Mouse (Mus musculus): Measurements from ENCODE around the gene Urb1. TPM values are rescaled to one million over a fixed set of nuclear protein-coding genes. Genes with fewer than 3 reads are reported as not detected.

Gene Urb1
- polyA plus RNA-seq, 1 experiment = 6.0 TPM

DNA sequence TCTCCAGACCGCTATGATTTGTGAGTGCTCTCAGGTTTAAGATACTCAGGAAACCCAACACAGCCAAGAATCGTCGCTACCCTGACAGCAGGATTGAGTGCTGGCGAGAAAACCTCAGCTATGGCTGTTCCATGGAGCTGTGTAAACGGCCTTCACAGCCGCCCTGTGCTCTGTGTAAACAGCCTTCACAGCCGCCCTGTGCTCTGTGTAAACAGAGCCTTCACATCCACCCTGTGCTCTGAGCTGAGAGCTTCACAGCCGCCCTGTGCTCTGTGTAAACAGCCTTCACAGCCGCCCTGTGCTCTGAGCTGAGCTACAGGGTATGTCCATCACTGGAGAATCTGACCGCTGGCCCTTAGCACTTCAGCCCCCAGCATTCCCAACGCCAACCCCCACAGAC is 30.4 kb downstream of the Urb1 start:
- Histone ChIP-seq H3K36me3 (ENCODE audit: control insufficient read depth, insufficient read depth, low read length) (peaks cover 48% of the 10 kb centered on the region), H3K27me3 (ENCODE audit: control insufficient read depth, insufficient read depth, low read length) (no peaks in the 10 kb centered on the region), H3K4me1 (ENCODE audit: control insufficient read depth, insufficient read depth, insufficient read length) (no peaks in the 10 kb centered on the region), H3K27ac (ENCODE audit: insufficient read depth, low read length) (no peak overlapping the region), H3K4me3 (ENCODE audit: extremely low read depth, insufficient read depth, insufficient read length) (no peak overlapping the region)
- WGBS = 83% methylated on average over 11 of the region's 11 CpGs
- TF ChIP-seq POLR2A (IDR thresholded peaks at IDR 0.05; ENCODE audit: low read depth, low read length) (no peak), CTCF (IDR thresholded peaks at IDR 0.05; ENCODE audit: extremely low read depth, insufficient read depth, insufficient read length, insufficient replicate concordance) (no peak)
- no peak for DNase-seq (ENCODE audit: low read depth in 1 of 2, low spot score in 2 of 2)

DNA sequence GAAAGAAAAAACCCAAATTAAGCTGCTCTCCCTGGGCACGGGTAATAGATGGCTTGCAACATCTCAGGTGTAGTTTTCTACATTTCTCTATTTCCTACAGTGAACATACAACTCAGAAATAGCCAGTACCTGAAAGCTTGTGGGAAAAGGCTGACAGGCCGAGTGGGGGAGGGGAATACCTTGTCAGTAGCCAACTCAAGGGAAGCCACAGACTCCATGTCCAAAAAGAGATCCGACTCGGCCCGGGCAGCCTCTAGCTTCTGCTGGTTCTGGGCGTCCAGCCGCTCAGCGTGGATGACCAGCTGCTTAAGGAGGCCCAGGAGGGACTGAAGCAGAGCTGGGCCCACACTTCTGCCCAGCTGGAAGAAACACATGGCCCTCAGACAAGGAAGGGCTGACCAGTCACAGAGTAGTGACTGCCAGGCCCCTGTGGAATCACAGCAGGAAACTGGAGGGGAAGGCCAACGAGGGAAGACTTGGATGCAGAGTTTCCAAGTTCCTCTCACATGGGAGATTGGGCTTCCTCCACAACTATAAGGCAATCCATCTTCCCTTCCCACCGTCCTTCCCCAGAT is 34.2 kb downstream of the Urb1 start:
- DNase-seq (ENCODE audit: low read depth in 1 of 2, low spot score in 2 of 2) = no peak
- Histone ChIP-seq H3K4me3 (ENCODE audit: extremely low read depth, insufficient read depth, insufficient read length) (no peak overlapping the region), H3K4me1 (ENCODE audit: control insufficient read depth, insufficient read depth, insufficient read length) (no peaks in the 10 kb centered on the region), H3K36me3 (ENCODE audit: control insufficient read depth, insufficient read depth, low read length) (peaks cover 57% of the 10 kb centered on the region), H3K27me3 (ENCODE audit: control insufficient read depth, insufficient read depth, low read length) (no peaks in the 10 kb centered on the region), H3K27ac (ENCODE audit: insufficient read depth, low read length) (no peak overlapping the region)
- 89% methylated on average over 10 of the region's 10 CpGs for WGBS
- TF ChIP-seq CTCF (IDR thresholded peaks at IDR 0.05; ENCODE audit: extremely low read depth, insufficient read depth, insufficient read length, insufficient replicate concordance) = no peak
- TF ChIP-seq POLR2A (IDR thresholded peaks at IDR 0.05; ENCODE audit: low read depth, low read length) = no peak

DNA sequence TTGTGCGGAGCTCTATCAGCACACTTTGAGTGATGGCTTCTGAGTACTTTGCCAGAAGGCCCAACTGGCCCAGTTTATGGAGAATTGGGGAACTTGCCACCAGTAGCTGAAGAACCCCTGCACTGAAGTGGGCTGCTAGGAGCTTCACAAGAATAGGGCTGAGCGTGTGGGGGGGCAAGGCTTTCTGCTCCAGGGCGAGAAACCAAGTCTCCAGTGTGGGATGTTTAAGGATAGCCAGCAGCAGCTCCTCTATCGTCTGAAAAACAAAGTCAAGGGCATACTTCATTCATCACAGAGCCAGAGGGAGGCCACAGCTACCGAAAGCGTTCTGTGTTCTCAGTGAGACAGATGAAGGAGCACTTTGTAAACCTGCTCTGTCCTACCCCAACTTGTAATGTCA is 35.6 kb downstream of the Urb1 start:
- Histone ChIP-seq H3K27me3 (ENCODE audit: control insufficient read depth, insufficient read depth, low read length) (no peaks in the 10 kb centered on the region), H3K36me3 (ENCODE audit: control insufficient read depth, insufficient read depth, low read length) (peaks cover 53% of the 10 kb centered on the region), H3K4me3 (ENCODE audit: extremely low read depth, insufficient read depth, insufficient read length) (no peak overlapping the region), H3K27ac (ENCODE audit: insufficient read depth, low read length) (no peak overlapping the region), H3K4me1 (ENCODE audit: control insufficient read depth, insufficient read depth, insufficient read length) (no peaks in the 10 kb centered on the region)
- 96% methylated on average over 6 of the region's 6 CpGs for WGBS
- DNase-seq (ENCODE audit: low read depth in 1 of 2, low spot score in 2 of 2) = no peak
- TF ChIP-seq CTCF (IDR thresholded peaks at IDR 0.05; ENCODE audit: extremely low read depth, insufficient read depth, insufficient read length, insufficient replicate concordance) = no peak
- TF ChIP-seq POLR2A (IDR thresholded peaks at IDR 0.05; ENCODE audit: low read depth, low read length) = no peak

GRCm38 (mm10) chr16:90774216-90774615 is 36.0 kb downstream of the Urb1 start:
- TF ChIP-seq POLR2A (IDR thresholded peaks at IDR 0.05; ENCODE audit: low read depth, low read length) (no peak), CTCF (IDR thresholded peaks at IDR 0.05; ENCODE audit: extremely low read depth, insufficient read depth, insufficient read length, insufficient replicate concordance) (no peak)
- DNase-seq (ENCODE audit: low read depth in 1 of 2, low spot score in 2 of 2) = no peak
- Histone ChIP-seq H3K4me1 (ENCODE audit: control insufficient read depth, insufficient read depth, insufficient read length) (no peaks in the 10 kb centered on the region), H3K27ac (ENCODE audit: insufficient read depth, low read length) (no peak overlapping the region), H3K4me3 (ENCODE audit: extremely low read depth, insufficient read depth, insufficient read length) (no peak overlapping the region), H3K27me3 (ENCODE audit: control insufficient read depth, insufficient read depth, low read length) (no peaks in the 10 kb centered on the region), H3K36me3 (ENCODE audit: control insufficient read depth, insufficient read depth, low read length) (peaks cover 56% of the 10 kb centered on the region)
- WGBS = 94% methylated on average over 12 of the region's 12 CpGs

DNA sequence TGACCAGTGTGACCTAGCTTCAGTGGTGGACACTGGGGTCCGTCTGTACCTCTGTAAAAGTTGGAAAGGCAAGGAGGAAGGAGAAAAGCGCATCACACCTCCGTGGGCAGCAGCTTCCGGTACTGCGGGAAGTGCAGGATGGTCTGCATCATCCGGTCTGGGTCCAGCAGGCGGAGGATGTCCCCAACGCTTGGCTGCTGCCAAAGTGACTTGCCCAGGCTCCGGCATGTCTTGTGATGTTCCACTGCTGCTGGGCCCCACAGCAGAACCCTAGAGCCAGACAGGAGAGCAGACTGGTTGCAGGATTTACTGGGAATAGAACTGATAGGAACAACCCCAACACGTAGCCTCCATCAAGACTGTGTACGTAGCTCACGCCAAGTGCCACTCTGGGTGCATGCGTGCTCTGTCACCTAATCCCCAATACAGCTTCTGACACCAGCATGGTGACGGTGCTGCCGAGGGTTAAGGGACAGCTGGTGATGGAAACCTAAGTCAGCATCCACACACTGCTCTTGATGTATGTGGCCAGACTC is 43.2 kb downstream of the Urb1 start:
- TF ChIP-seq CTCF (IDR thresholded peaks at IDR 0.05; ENCODE audit: extremely low read depth, insufficient read depth, insufficient read length, insufficient replicate concordance) (no peak), POLR2A (IDR thresholded peaks at IDR 0.05; ENCODE audit: low read depth, low read length) (no peak)
- WGBS = 96% methylated on average over 15 of the region's 15 CpGs
- Histone ChIP-seq H3K36me3 (ENCODE audit: control insufficient read depth, insufficient read depth, low read length) (peaks cover 37% of the 10 kb centered on the region), H3K4me3 (ENCODE audit: extremely low read depth, insufficient read depth, insufficient read length) (no peak overlapping the region), H3K4me1 (ENCODE audit: control insufficient read depth, insufficient read depth, insufficient read length) (no peaks in the 10 kb centered on the region), H3K27me3 (ENCODE audit: control insufficient read depth, insufficient read depth, low read length) (no peaks in the 10 kb centered on the region), H3K27ac (ENCODE audit: insufficient read depth, low read length) (no peak overlapping the region)
- no peak for DNase-seq (ENCODE audit: low read depth in 1 of 2, low spot score in 2 of 2)

GRCm38 (mm10) chr16:90765195-90765877 is 44.9 kb downstream of the Urb1 start:
- no peak for DNase-seq (ENCODE audit: low read depth in 1 of 2, low spot score in 2 of 2)
- WGBS = 85% methylated on average over 9 of the region's 9 CpGs
- Histone ChIP-seq H3K27ac (ENCODE audit: insufficient read depth, low read length) (no peak overlapping the region), H3K36me3 (ENCODE audit: control insufficient read depth, insufficient read depth, low read length) (peaks cover 44% of the 10 kb centered on the region), H3K4me1 (ENCODE audit: control insufficient read depth, insufficient read depth, insufficient read length) (no peaks in the 10 kb centered on the region), H3K4me3 (ENCODE audit: extremely low read depth, insufficient read depth, insufficient read length) (no peak overlapping the region), H3K27me3 (ENCODE audit: control insufficient read depth, insufficient read depth, low read length) (no peaks in the 10 kb centered on the region)
- TF ChIP-seq POLR2A (IDR thresholded peaks at IDR 0.05; ENCODE audit: low read depth, low read length) (no peak), CTCF (IDR thresholded peaks at IDR 0.05; ENCODE audit: extremely low read depth, insufficient read depth, insufficient read length, insufficient replicate concordance) (no peak)

GRCm38 (mm10) chr16:90760515-90760914 is 49.7 kb downstream of the Urb1 start:
- WGBS = 85% methylated on average over 4 of the region's 4 CpGs
- DNase-seq (ENCODE audit: low read depth in 1 of 2, low spot score in 2 of 2) = no peak
- no peaks in the 10 kb centered on the region for H3K27me3 ChIP-seq (ENCODE audit: control insufficient read depth, insufficient read depth, low read length)
- H3K4me3 ChIP-seq (ENCODE audit: extremely low read depth, insufficient read depth, insufficient read length) = no peak overlapping the region
- H3K36me3 ChIP-seq (ENCODE audit: control insufficient read depth, insufficient read depth, low read length) = peaks cover 26% of the 10 kb centered on the region
- no peak for TF ChIP-seq CTCF (IDR thresholded peaks at IDR 0.05; ENCODE audit: extremely low read depth, insufficient read depth, insufficient read length, insufficient replicate concordance)
- H3K4me1 ChIP-seq (ENCODE audit: control insufficient read depth, insufficient read depth, insufficient read length) = no peaks in the 10 kb centered on the region
- no peak overlapping the region for H3K27ac ChIP-seq (ENCODE audit: insufficient read depth, low read length)
